ENCODE assay signal across 14 mouse cellular contexts in genomic region chr13:112188741-112189476, GRCm38 (mm10).
DNase-seq lines count a peak whose midpoint lies in the region; ATAC-seq and TF ChIP-seq lines count a peak whose summit lies in the region.
"Had no signal": no experiment of that assay in that cellular context is flagged by ENCODE, and none has a peak within 500 bp of the region (broad histone marks: within the 10 kb centered on the region; RNA-seq: fewer than 3 reads in every experiment).

No protein-coding gene starts in this region.

- no peak for DNase-seq in heart, adult 9 months (ENCODE audit: low spot score in 2 of 2)
- DNase-seq in lung, embryonic 14.5 days, result no peak
- DNase-seq in lung, postnatal 36 days, result no peak
- DNase-seq in adrenal gland, postnatal 14 days, result peak; percentile 74
- DNase-seq in kidney, postnatal 0 days (ENCODE audit: low spot score), result no peak
- DNase-seq in cerebellum, adult 18-20 months, result no peak
- DNase-seq: thymus, postnatal 14 days had no signal

- H3K4me1 ChIP-seq in heart, embryonic 13.5 days, result peaks cover 64% of the 10 kb centered on the region
- H3K4me1 ChIP-seq in lung, embryonic 14.5 days (ENCODE audit: insufficient read depth), result peaks cover 43% of the 10 kb centered on the region
- peaks cover 18% of the 10 kb centered on the region for H3K4me1 ChIP-seq in kidney, postnatal 0 days (replicated peaks; ENCODE audit: insufficient read depth, low read length)
- H3K4me1 ChIP-seq: forebrain, embryonic 13.5 days had no signal

- H3K9ac ChIP-seq in heart, embryonic 13.5 days, result no peak overlapping the region
- H3K9ac ChIP-seq in lung, embryonic 14.5 days, result no peak overlapping the region
- H3K9ac ChIP-seq in kidney, postnatal 0 days (ENCODE audit: low read depth, low read length), result no peak overlapping the region
- H3K9ac ChIP-seq: forebrain, embryonic 13.5 days; limb, embryonic 15.5 days; neural tube, embryonic 13.5 days had no signal

- H3K27ac ChIP-seq in heart, embryonic 13.5 days (replicated peaks), result peak overlapping the region; percentile 83
- H3K27ac ChIP-seq in lung, embryonic 14.5 days (ENCODE audit: low read depth), result peak overlapping the region; percentile 84
- H3K27ac ChIP-seq in kidney, postnatal 0 days, result peak overlapping the region; percentile 77
- H3K27ac ChIP-seq: forebrain, embryonic 13.5 days; limb, embryonic 15.5 days; macrophage; neural tube, embryonic 13.5 days had no signal

- no peaks in the 10 kb centered on the region for H3K27me3 ChIP-seq in heart, embryonic 13.5 days (replicated peaks)
- H3K27me3 ChIP-seq in lung, embryonic 14.5 days (ENCODE audit: insufficient read depth, low read length), result no peaks in the 10 kb centered on the region
- H3K27me3 ChIP-seq in kidney, postnatal 0 days (ENCODE audit: insufficient read depth, low read length), result no peaks in the 10 kb centered on the region
- H3K27me3 ChIP-seq: forebrain, embryonic 13.5 days; limb, embryonic 15.5 days; neural tube, embryonic 13.5 days had no signal

- no peaks in the 10 kb centered on the region for H3K9me3 ChIP-seq in heart, embryonic 13.5 days
- no peaks in the 10 kb centered on the region for H3K9me3 ChIP-seq in lung, embryonic 14.5 days (ENCODE audit: low read depth, low read length)
- no peaks in the 10 kb centered on the region for H3K9me3 ChIP-seq in kidney, postnatal 0 days (replicated peaks; ENCODE audit: low read length)
- H3K9me3 ChIP-seq: forebrain, embryonic 13.5 days; limb, embryonic 15.5 days; neural tube, embryonic 13.5 days had no signal

- no peak for ATAC-seq in heart, embryonic 13.5 days (ENCODE audit: extremely low read depth, insufficient number of reproducible peaks, low FRiP score, low TSS enrichment)
- no peak for ATAC-seq in lung, embryonic 14.5 days (ENCODE audit: insufficient read depth)
- ATAC-seq in kidney, postnatal 0 days (replicated peaks; ENCODE audit: low FRiP score, low read depth), result peak; percentile 60; the same call in 1 of the 2 replicates
- ATAC-seq: activated CD4-positive, CD25-positive, alpha-beta regulatory T cell, adult 4 months; forebrain, embryonic 13.5 days; midbrain, embryonic 16.5 days had no signal

- H3K36me3 ChIP-seq in heart, embryonic 13.5 days, result no peaks in the 10 kb centered on the region
- no peaks in the 10 kb centered on the region for H3K36me3 ChIP-seq in lung, embryonic 14.5 days (ENCODE audit: insufficient read depth)
- H3K36me3 ChIP-seq in kidney, postnatal 0 days (ENCODE audit: insufficient read depth, low read length), result no peaks in the 10 kb centered on the region
- H3K36me3 ChIP-seq: limb, embryonic 15.5 days; neural tube, embryonic 13.5 days had no signal

- H3K4me3 ChIP-seq in heart, embryonic 13.5 days, result no peak overlapping the region
- H3K4me3 ChIP-seq in lung, embryonic 14.5 days (ENCODE audit: low read depth, low read length), result no peak overlapping the region
- no peak overlapping the region for H3K4me3 ChIP-seq in kidney, postnatal 0 days (replicated peaks; ENCODE audit: low read depth, low read length)
- H3K4me3 ChIP-seq: forebrain, embryonic 13.5 days; limb, embryonic 15.5 days; neural tube, embryonic 13.5 days had no signal

- H3K4me2 ChIP-seq in heart, embryonic 13.5 days, result no peak overlapping the region
- H3K4me2 ChIP-seq in lung, embryonic 14.5 days, result no peak overlapping the region
- peak overlapping the region; percentile 16; the same call in 1 of the 2 replicates for H3K4me2 ChIP-seq in kidney, postnatal 0 days (ENCODE audit: low read length)
- H3K4me2 ChIP-seq: forebrain, embryonic 13.5 days; limb, embryonic 15.5 days; neural tube, embryonic 13.5 days had no signal

- no peak for TF ChIP-seq CTCF in lung, embryonic 14.5 days (IDR thresholded peaks at IDR 0.05; ENCODE audit: low read depth)
- TF ChIP-seq CTCF in kidney, postnatal 0 days (IDR thresholded peaks at IDR 0.05; ENCODE audit: low read depth), result no peak

- 73% methylated on average over 18 of the region's 18 CpGs for WGBS in heart, embryonic 13.5 days
- 53% methylated on average over 18 of the region's 18 CpGs for WGBS in lung, embryonic 14.5 days
- 53% methylated on average over 18 of the region's 18 CpGs for WGBS in kidney, postnatal 0 days
